Mouse (Mus musculus) thymus, postnatal 0 days (tissue): ENCODE measurements around the gene Tubgcp4. TPM values are rescaled to one million over a fixed set of nuclear protein-coding genes. Genes with fewer than 3 reads are reported as not detected.
"Not testable (repeated sequence)": the region's sequence is repeated elsewhere in the genome, so short reads cannot be mapped to it uniquely, and the experiment has no call there.

Experiments
- DNase-seq: peaks from one replicate; pipeline ENCODE4 v3.0.0-alpha.2; 2015; ENCODE audit warnings: low spot score
- polyA plus RNA-seq: library from polyadenylated mRNA; unstranded; fragments of >200 nt; fragmentation: Nextera tagmentation; extraction: Ambion mirVana; gene quantifications from 2 replicates; pipeline ENCODE4 v1.2.1, GENCODE M21; 2015

Gene Tubgcp4
- 45.5 and 51.2 TPM in 2 replicates for polyA plus RNA-seq

DNA sequence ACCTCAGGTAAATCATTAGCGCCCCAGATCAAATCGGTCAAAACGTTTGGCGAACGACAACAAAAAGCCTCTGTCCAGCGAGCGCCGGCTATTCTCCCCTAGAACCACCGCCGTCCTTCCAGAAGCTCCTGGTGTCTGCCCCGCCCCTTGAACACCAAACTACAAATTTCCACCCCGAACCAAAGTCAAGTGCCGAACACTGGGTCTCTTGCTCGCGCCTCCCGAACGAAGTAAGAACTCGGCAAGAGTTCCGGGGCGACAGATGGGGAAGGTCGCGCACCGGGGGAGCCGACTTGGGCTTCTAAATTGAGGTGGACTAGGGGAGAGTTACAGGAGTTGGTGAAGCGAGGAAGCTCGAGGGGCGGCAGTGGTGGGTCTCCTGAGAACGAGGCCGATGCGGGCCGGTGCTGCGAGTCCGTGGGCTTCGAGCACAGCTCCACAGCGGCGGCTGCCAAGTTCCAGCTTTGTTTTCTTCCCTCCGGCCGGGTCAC lies at the start of gene Tubgcp4:
Gene Tubgcp4 (plus strand): TSS at position 174 of the 491 bp plus-strand sequence.
- DNase-seq = peak; percentile 38

DNA sequence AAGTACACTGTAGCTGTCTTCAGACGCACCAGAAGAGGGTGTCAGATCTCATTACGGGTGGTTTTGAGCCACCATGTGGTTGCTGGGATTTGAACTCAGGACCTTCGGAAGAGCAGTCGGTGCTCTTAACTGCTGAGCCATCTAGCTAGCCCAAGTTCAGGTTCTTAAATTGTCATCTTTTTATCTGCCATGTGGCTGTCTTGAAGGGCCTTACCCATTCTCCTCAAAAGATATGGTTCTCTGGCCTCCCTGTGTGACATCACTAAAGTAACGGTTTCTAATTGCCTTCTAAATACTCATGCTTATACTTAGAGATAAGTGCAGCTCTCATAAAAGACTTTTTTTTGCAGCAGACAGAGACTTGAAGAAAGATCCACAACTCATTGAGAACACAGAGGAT lies 44.2 kb upstream of the Tubgcp4 start:
- DNase-seq = not testable (repeated sequence)

DNA sequence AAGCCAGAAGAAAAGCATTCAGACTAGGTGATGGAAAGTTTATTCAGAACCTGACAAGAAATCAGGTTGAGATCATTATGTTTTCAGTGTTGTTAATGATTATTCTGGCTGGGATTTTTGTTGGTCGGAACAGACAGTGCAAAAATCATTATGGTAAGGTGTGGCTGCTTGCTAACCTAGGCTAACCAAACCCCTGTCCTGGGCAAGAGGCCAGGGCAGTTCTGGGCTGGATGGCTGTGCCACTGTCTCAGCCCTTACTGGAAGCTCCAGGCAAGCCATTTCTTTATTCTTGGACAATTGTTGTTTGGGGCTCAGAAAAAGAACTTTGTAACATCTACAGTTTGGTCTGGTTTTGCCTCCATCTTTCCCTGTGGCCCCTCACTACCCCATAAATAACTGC lies 42.9 kb upstream of the Tubgcp4 start:
- no peak for DNase-seq

DNA sequence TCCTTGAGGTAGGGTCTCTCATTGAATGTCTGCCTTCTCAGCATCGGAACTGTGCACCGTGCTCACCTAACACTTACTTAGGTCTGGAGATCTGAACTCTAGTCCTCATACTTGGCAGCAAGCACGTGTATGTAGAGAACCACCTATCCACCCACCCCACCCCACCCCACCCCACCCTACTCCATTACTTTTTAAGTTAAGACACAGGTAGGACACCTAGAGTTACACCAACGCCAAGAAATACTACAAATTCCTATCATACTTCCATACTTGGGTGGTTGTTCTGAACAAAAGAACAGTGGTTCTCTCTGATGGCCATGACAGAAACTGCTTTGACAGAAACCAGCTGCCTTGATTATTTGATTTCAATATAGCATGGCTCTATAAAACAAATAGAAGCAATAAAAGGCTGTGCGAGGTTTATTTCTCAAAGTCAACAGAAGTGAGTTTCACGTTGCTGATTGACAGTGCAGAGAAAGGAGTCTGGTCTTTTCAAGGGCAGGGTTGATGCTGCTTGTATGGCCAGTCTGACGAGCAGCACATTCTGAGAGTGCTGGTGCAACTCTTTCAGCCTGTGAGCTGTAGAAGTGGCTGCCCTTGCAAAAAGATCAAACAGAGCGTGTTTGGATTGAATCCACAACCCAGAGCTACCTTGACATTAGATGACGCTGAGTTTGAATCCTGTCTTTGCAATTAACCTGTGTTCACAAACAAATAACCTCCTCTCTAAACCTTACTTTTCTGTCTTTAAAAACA lies 41.4 kb upstream of the Tubgcp4 start:
- DNase-seq = no peak

DNA sequence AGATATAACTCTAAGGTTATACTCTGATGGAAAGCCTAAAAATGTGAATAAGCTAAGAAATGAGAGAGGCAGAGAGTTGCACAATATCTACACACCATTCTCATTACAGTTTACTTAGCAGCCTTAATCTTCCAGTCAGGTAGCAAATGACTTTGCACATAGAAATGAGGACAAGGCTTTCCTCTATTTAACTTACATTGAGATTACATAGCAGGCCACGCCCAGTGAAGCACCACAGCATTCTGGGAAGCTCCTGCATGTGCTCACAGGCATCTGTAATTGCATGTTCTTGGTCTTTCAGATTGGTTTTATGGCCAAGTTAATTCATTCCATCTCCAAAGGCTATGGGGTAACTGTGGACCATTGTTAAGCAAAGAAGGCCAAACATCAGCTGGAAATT lies 37.6 kb upstream of the Tubgcp4 start:
- no peak for DNase-seq

DNA sequence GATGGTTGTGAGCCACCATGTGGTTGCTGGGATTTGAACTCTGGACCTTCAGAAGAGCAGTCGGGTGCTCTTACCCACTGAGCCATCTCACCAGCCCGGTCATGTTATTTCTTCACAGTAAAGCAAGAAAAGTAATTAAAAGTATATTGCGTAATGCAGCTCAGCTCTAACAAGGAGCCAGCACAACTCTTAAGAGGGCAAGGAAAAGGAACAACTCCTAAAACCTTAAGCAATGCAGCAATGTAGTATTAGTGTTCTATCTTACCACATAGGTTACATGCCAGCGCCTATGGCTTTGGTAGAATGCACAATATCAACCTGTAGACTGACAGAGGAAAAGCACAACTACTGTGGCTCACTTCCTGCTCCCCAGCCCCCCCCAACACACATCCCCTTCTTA lies 33.1 kb upstream of the Tubgcp4 start:
- no peak for DNase-seq

DNA sequence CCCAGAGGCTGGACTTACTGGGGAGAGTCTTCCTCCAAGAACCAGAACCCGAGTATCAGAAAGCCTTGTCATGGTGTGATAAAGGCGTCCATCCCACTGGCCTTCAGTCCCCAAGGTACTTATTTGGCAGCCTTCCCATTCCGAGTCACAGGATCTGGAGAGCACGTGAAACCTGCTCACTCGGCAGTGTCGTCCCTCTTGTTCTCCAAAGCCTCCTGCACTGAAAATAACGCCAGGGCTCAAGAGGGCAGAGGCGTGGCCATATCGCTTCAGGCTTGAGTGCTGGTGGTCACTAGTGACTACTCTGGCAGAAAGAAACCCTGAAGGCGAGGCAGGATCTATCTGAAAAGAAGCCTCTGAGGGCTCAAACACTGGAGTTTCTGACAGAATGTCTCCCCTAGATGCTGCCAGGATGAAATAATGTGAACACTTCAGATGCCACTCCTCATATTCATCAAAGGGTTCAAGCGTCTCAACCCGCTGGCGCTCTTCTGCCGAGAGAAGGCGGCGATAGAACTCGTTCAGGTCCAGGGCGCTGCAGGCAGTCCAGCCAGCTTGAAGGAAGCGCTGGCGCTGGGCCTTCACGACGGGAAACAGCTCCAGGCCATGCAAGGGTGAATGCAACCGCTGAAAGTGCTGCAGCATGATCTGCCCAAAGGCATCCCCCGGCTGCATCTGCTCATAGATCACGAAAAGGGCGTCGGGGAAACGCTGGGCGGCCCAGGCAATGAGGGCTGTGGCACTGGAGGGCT lies 31.0 kb upstream of the Tubgcp4 start:
- peak; percentile 6 for DNase-seq

DNA sequence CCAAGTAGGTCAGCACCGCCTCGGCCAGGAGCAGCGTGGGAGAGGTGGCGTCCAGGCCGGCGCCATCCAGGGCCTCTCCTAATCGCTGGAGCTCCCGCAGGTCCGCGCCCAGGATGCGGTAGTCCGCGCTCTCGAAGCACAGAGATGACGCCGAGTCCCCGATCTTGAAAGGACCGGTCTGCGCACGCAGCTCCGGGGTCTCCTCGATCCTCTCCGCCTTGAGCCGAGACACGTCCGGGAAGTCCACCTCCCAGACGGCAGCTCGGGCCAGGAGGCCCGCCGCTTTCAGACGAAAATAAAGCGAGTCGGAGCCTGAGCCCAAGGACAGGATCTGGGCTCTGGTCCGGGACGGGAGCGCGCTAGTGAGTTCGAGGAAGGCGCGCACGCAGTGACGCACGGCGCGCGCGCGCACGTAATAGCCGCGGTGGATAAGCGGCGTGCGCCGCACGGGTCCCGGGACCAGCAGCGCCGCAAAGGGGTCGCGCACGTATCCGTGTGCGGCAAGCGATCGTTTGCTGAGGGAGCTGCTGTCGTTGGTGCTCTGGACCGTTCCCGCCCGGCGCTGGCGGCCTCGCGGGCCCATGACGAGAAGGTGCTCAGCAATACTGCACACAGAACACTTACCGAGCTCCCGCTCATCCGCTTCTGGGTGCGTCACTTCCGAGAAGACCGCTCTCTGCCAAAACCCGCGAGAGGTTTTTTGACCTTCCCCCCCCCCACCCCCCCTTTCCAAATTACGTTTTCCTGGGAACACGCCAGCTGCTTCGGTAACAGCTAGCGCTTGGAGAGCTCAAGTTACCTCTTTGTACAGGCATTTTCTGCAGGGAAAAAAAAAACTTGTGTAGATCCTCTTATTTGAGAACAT lies 30.2 kb upstream of the Tubgcp4 start, which contains the start of the genes Adal and Lcmt2:
Gene Adal (plus strand): TSS at position 411 of the 865 bp plus-strand sequence.
Gene Lcmt2 (minus strand): TSS at position 636 of the 865 bp plus-strand sequence.
- DNase-seq = peak; percentile 92

DNA sequence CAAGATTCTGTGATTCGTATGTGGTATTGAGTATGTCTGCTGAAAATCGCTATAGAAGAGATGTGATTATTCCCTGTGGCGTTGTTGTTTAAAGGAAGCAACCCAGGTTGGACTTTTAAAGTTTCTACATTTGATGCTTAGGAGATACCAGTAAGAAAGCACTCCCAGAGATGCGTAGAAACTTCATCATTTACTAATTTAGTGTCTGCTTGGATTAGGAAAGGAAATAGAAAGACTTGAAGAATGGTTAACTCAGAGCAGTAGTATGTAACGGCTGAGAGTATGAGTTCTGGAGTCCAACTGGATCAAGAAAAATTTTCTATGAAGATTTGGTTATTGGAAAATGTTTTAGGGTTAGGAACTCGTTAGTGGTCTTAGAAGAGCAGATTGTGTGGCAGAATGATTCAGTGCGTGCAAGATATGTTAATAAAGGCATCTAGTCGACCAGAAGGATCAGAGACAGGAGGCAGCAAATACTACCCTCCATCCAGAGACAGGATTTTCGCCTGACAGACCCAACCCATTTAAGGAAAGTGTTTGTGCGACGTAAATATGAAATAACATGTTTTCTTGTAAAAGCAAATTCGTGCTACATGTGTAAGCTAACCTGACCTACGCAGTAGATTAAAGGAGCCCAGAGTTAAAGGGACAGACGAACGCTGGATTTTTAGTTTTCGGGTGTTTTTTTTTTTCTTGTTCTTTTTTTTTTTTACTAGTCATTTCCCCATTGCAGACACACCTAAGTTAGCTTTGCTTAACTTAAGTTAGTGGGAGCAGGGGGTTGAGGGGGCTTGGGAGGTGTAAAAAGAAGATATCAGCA lies 29.0 kb upstream of the Tubgcp4 start:
- DNase-seq = no peak

DNA sequence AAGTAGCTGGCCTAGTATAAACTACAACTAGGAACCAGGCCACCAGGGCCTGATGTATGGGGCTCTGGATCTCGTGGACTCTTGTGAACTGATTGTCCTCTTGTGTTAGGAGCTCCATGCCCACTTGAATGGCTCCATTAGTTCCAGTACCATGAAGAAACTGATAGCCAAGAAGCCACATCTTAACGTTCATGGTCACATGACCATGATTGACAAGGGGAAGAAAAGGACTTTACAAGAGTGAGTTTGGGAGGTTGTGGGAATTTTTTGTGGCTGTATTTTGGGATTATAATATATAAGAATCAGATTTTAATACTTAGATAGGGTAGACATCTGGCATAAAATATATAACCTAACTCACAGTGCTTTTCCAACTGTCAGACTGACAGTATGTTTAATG lies 28.0 kb upstream of the Tubgcp4 start:
- no peak for DNase-seq

DNA sequence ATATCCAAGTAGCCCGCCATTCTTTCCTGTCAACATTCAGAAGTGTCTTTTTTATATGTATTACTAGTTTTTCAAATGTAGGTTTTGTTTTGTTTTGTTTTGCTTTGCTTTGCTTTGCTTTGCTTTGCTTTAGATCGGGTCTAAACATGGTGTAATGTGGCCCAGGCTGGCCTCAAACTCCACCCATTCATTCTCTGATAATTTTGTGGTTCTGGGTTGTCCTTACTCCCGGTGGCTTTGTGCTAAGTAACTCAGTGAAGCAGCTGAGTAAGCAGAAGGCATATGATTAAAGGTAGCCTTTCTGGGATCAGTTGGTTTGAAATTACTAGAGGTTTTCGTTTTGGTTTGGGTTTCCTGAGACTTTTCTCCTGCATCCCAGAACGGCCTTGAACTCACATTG lies 20.8 kb upstream of the Tubgcp4 start:
- no peak for DNase-seq

DNA sequence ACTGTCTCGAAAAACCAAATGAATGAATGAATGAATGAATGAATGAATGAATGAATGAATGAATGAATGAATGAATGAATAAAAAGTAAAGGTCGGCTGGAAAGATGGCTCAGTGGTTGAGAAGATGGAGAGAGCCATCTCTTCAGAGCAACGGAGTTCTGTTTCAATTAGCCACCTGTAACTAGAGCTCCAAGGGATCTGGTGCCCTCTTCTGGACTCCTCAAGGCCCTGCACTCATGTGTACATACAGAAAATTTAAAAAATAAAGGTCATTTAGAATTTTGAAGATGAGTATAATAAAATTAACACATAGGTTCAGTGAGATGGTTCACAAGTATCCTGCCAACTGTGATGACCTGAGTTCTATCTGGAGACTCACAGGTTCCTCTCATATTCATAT lies 17.4 kb upstream of the Tubgcp4 start:
- DNase-seq = no peak

DNA sequence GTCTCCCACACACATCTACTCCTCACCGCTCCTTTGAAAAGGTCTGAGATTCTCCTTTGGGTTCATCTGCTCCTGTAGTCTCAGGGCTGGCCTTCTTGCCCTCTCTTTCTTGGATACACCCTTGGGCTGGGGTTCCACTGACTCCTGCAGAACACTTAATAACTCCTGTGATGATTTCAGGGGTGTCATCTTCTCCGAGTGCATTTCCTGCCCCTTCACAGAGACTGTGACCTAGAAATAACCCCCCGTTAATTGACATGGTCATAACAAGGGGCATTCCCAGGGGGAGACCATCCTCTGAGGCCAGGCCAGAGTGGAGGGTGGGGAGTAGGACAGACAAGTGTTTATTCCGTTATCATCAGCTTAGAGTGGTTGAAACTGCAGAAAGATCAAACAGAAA lies 1.3 kb upstream of the Tubgcp4 start:
- DNase-seq = no peak

DNA sequence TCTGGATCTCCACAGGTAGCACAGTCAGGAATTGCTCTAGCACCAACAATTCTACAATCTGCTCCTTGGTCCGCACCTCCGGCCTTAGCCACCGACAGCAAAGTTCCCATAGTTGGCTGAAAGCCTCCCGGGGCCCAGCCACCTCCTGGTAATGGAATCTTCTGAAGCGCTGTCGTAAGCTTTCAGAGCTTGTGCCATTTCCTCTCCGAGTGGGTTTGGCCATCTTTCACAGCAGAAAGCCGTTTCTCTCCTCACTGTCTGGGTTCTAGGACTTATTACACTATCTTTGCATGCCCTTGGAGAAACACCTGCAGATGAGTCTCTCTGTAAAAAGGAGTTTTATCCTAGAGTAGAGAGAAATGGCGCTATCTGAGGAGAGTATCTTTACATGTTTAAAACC lies 552 bp upstream of the Tubgcp4 start:
- DNase-seq = peak; percentile 35

DNA sequence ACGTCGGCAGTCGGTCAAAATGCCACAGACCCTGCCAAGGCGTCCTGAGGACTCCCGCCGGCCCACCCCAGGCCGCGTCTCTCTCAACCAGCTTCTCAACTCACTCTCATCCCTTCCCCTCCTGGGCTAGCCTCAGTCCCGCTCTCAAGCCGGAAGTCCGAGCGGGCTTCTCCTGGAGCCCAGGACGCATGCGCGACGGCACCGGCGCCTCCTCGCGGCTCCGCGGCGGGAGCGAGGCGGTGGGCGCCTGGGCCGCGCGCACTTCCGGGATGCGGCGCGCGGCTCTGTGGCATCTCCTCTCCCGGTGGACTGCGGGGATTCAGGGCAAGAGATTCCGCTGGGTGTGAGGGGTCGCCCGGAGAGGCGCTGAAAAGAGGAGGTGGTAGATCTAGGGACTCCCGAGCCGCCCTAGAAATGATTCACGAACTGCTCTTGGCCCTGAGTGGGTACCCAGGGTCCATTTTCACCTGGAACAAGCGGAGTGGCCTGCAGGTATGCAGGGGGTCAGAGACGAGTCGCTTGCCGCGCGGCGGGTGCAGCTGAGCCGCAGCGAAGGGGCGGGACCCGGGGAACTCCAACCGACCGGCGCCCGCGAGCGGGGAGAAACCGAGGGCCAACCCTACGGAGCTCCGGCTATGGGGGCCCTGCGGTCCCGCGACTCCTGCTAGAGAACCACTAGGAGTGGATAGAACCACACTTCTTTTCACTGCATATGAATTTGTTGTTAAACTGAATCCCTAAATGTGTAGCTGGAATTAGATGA lies 707 bp downstream of the Tubgcp4 start, which contains the start of gene Zscan29:
Gene Zscan29 (minus strand): TSS at position 146 of the 763 bp plus-strand sequence.
- peak; percentile 92 for DNase-seq

DNA sequence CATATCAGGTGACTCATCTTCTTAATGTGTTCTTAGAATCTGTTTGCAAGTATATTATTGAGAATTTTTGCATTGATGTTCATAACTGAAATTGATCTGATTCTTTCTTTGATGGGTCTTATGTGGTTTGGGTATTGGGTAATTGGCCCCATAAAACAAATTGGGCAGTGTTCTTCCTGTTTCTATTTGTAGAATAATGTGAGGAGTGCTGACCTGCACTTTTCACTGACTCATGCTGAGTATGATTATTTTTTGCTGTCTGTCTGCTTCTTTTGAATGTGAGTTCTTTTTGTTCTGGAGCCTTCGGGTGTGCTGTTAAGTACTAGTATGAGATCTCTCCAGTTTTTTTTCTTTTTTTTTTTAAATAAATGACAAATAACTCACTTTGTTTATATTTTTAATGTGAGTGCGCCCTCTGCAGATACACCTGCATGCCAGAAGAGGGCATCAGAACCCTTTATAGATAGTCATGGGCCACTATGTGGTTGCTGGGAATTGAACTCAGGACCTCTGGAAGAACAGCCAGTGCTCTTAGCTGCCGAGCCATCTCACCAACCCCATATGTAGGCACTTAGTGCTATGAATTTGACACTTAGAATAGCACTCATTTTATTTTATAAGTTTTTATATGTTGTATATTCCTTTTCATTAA lies 8.5 kb downstream of the Tubgcp4 start:
- DNase-seq = no peak

DNA sequence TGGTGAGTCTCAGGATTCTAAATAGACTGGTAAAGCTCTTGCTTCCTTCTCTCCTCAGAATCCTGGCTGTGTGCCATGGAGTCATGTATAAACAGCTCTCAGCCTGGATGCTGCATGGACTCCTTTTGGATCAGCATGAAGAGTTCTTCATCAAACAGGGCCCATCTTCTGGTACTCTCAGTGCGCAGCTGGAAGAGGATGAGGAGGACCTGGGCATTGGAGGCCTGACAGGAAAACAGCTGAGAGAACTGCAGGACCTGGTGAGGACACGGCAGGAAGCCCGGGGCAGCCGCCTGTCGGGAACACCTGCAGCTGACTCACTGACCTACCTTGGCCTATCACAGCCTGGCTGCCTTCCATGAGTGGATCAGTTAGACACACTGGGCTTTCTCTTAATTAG lies 13.0 kb downstream of the Tubgcp4 start:
- no peak for DNase-seq

DNA sequence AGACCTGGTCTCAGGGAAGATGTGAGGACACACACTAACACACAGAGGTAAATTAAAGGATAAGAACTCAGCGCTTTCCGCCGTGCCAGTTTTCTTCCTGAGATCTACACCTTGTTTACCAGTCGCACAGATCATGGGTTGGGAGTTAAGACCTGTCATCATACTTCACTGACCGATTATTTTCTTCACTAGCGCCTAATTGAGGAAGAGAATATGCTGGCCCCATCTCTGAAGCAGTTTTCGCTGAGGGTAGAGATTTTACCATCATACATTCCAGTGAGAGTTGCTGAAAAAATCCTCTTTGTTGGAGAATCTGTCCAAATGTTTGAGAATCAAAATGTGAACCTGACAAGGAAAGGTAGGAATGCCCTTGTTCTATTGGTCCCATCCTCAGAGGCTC lies 13.7 kb downstream of the Tubgcp4 start:
- no peak for DNase-seq

DNA sequence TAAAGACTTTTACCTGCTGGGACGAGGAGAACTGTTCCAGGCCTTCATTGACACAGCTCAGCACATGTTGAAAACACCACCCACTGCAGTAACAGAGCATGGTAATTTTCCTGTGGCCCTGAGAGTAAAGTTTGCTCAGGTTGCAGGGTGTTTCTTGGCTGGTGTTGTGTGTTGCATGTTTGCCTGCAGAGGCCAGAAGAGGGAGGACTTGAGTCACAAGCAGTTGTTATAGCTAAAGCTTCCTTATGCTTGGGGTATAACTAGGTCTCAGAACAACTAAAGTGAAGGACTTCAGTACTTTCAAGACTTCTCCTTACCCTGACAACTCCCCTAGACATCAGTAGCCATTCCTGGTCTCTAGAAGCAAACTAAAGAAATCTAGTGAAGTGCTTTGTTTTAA lies 18.1 kb downstream of the Tubgcp4 start:
- no peak for DNase-seq
